Mouse (Mus musculus) C2C12 (cell line): Measurements from ENCODE around the gene Anxa8.

Experiments
- MYOG ChIP-seq: IDR thresholded peaks from one replicate; pipeline ENCODE4 v1.6.1; 2011; ENCODE audit not compliant: control insufficient read depth, insufficient read length; ENCODE audit errors: extremely low read depth
- USF1 ChIP-seq: IDR thresholded peaks from one replicate; pipeline ENCODE4 v1.6.1; 2011; ENCODE audit warnings: low read depth, mild to moderate bottlenecking, control low read depth, moderate library complexity

GRCm38 (mm10) chr14:34142316-34142715 lies 56.5 kb downstream of the Anxa8 start:
- TF ChIP-seq MYOG: no peak
- no peak for TF ChIP-seq USF1
